Mouse (Mus musculus) forebrain, embryonic 16.5 days (tissue): ENCODE data around the gene Slc9a5. TPM values are rescaled to one million over a fixed set of nuclear protein-coding genes. Genes with fewer than 3 reads are reported as not detected.

ENCODE experiments used
- ATAC-seq: fragments of 200-750 bp; cut with Nextera tagmentation; 2 replicates; pipeline ENCODE4 v1.8.0; 2017; ENCODE audit warnings: mild to moderate bottlenecking, moderate library complexity
- H3K27ac ChIP-seq: fragments of 300-500 bp; sonication (generic); 2 replicates; pipeline ENCODE4 v1.5.1; 2014; ENCODE audit warnings: low read length, control low read depth
- H3K27me3 ChIP-seq: fragments of 300-500 bp; sonication (generic); replicated peaks from 2 replicates; pipeline ENCODE4 v1.6.1; 2014; ENCODE audit warnings: low read length; ENCODE audit not compliant: control insufficient read depth, insufficient read depth
- H3K36me3 ChIP-seq: fragments of 300-500 bp; sonication (generic); 2 replicates; pipeline ENCODE4 v1.6.1; 2014; ENCODE audit not compliant: control insufficient read depth, insufficient read depth
- H3K4me1 ChIP-seq: fragments of 300-500 bp; sonication (generic); replicated peaks from 2 replicates; pipeline ENCODE4 v1.6.1; 2014; ENCODE audit warnings: low read length; ENCODE audit not compliant: control insufficient read depth, insufficient read depth
- H3K4me2 ChIP-seq: fragments of 300-500 bp; sonication (generic); 2 replicates; pipeline ENCODE4 v1.6.1; 2014; ENCODE audit warnings: mild to moderate bottlenecking, low read length, control low read depth
- H3K4me3 ChIP-seq: fragments of 300-500 bp; sonication (generic); replicated peaks from 2 replicates; pipeline ENCODE4 v1.5.1; 2014; ENCODE audit warnings: mild to moderate bottlenecking, low read length, control low read depth
- H3K9ac ChIP-seq: fragments of 300-500 bp; sonication (generic); replicated peaks from 2 replicates; pipeline ENCODE4 v1.6.1; 2014; ENCODE audit warnings: low read depth, low read length, control low read depth
- H3K9me3 ChIP-seq: fragments of 300-500 bp; sonication (generic); 2 replicates; pipeline ENCODE4 v1.6.1; 2016; ENCODE audit warnings: low read length; ENCODE audit not compliant: control insufficient read depth
- WGBS: fragments of 180-500 bp; shearing (Covaris S2); extraction: QIAGEN DNeasy Blood & Tissue Kit; methylation state at CpG from one replicate; pipeline ENCODE4 v1.1.7; 2014; 5-methylcytosine and 5-hydroxymethylcytosine counted together
- polyA plus RNA-seq: library from polyadenylated mRNA; unstranded; fragments of >200 nt; fragmentation: Nextera tagmentation; extraction: Ambion mirVana; gene quantifications from 2 replicates; pipeline ENCODE4 v1.2.1, GENCODE M21; 2015

The Slc9a5 gene
- polyA plus RNA-seq, 1 experiment from 2014 or later: 10.3 TPM

- no peaks in the 10 kb centered on the region for H3K36me3 ChIP-seq
- peak overlapping the region; percentile 81 for H3K9ac ChIP-seq
- peak; percentile 26 for ATAC-seq
- peak overlapping the region; percentile 68 for H3K27ac ChIP-seq
- H3K9me3 ChIP-seq: no peaks in the 10 kb centered on the region
- peak overlapping the region; percentile 94 for H3K4me2 ChIP-seq
- 0% methylated on average over 45 of the region's 48 CpGs for WGBS
- peak overlapping the region; percentile 75 for H3K4me3 ChIP-seq
- H3K27me3 ChIP-seq: no peaks in the 10 kb centered on the region
- H3K4me1 ChIP-seq: peaks cover 32% of the 10 kb centered on the region
Measured at GRCm38 (mm10) chr8:105349096-105349771, 591 bp downstream of the Slc9a5 start.

- Histone ChIP-seq H3K9me3 (no peaks in the 10 kb centered on the region), H3K27ac (no peak overlapping the region), H3K36me3 (no peaks in the 10 kb centered on the region), H3K4me2 (peak overlapping the region; percentile 94), H3K4me3 (peak overlapping the region; percentile 75), H3K9ac (no peak overlapping the region; the same call in 1 of the 2 replicates), H3K4me1 (peaks cover 32% of the 10 kb centered on the region), H3K27me3 (no peaks in the 10 kb centered on the region)
- WGBS: 29% methylated on average over 7 of the region's 7 CpGs
- ATAC-seq: no peak
Measured at GRCm38 (mm10) chr8:105350186-105350585, 1.5 kb downstream of the Slc9a5 start.

- H3K4me1 ChIP-seq: peaks cover 15% of the 10 kb centered on the region
- no peak for ATAC-seq
- no peaks in the 10 kb centered on the region for H3K27me3 ChIP-seq
- no peak overlapping the region for H3K4me3 ChIP-seq
- H3K36me3 ChIP-seq: peaks cover 4% of the 10 kb centered on the region; the same call in 1 of the 2 replicates
- H3K9ac ChIP-seq: no peak overlapping the region
- 75% methylated on average over 8 of the region's 8 CpGs for WGBS
- H3K4me2 ChIP-seq: no peak overlapping the region
- no peaks in the 10 kb centered on the region for H3K9me3 ChIP-seq
- no peak overlapping the region for H3K27ac ChIP-seq
Measured at GRCm38 (mm10) chr8:105353583-105354135, 5.0 kb downstream of the Slc9a5 start.

- no peak overlapping the region for H3K27ac ChIP-seq
- no peak overlapping the region for H3K9ac ChIP-seq
- peaks cover 4% of the 10 kb centered on the region; the same call in 1 of the 2 replicates for H3K36me3 ChIP-seq
- H3K4me1 ChIP-seq: peaks cover 14% of the 10 kb centered on the region
- ATAC-seq: no peak
- H3K27me3 ChIP-seq: no peaks in the 10 kb centered on the region
- WGBS: 92% methylated on average over 4 of the region's 4 CpGs
- H3K4me2 ChIP-seq: no peak overlapping the region
- no peaks in the 10 kb centered on the region for H3K9me3 ChIP-seq
- H3K4me3 ChIP-seq: no peak overlapping the region
Measured at GRCm38 (mm10) chr8:105354549-105354948, 5.9 kb downstream of the Slc9a5 start.

GRCm38 (mm10) chr8:105355179-105356024, 6.8 kb downstream of the Slc9a5 start:
- WGBS: 78% methylated on average over 26 of the region's 26 CpGs
- no peak for ATAC-seq
- H3K9ac ChIP-seq: no peak overlapping the region
- peaks cover 5% of the 10 kb centered on the region for H3K4me1 ChIP-seq
- H3K4me3 ChIP-seq: no peak overlapping the region
- H3K9me3 ChIP-seq: no peaks in the 10 kb centered on the region
- no peak overlapping the region for H3K4me2 ChIP-seq
- H3K36me3 ChIP-seq: peaks cover 4% of the 10 kb centered on the region; the same call in 1 of the 2 replicates
- no peaks in the 10 kb centered on the region for H3K27me3 ChIP-seq
- H3K27ac ChIP-seq: no peak overlapping the region

- 87% methylated on average over 14 of the region's 14 CpGs for WGBS
- Histone ChIP-seq H3K4me2 (no peak overlapping the region), H3K9me3 (no peaks in the 10 kb centered on the region), H3K4me3 (no peak overlapping the region), H3K9ac (no peak overlapping the region), H3K36me3 (peaks cover 4% of the 10 kb centered on the region; the same call in 1 of the 2 replicates), H3K4me1 (no peaks in the 10 kb centered on the region), H3K27me3 (no peaks in the 10 kb centered on the region), H3K27ac (no peak overlapping the region)
- no peak for ATAC-seq
Measured at GRCm38 (mm10) chr8:105356681-105357080, 8.0 kb downstream of the Slc9a5 start.

GRCm38 (mm10) chr8:105359208-105359607, 10.6 kb downstream of the Slc9a5 start:
- Histone ChIP-seq H3K27me3 (no peaks in the 10 kb centered on the region), H3K9me3 (no peaks in the 10 kb centered on the region), H3K4me2 (no peak overlapping the region), H3K4me3 (no peak overlapping the region), H3K4me1 (no peaks in the 10 kb centered on the region), H3K9ac (no peak overlapping the region), H3K27ac (no peak overlapping the region), H3K36me3 (peaks cover 4% of the 10 kb centered on the region; the same call in 1 of the 2 replicates)
- WGBS: 82% methylated on average over 15 of the region's 15 CpGs
- ATAC-seq: no peak

- H3K27me3 ChIP-seq: no peaks in the 10 kb centered on the region
- H3K9me3 ChIP-seq: no peaks in the 10 kb centered on the region
- no peak overlapping the region for H3K4me3 ChIP-seq
- no peaks in the 10 kb centered on the region for H3K4me1 ChIP-seq
- ATAC-seq: peak; percentile 26; the same call in 1 of the 2 replicates
- 48% methylated on average over 4 of the region's 4 CpGs for WGBS
- no peak overlapping the region for H3K9ac ChIP-seq
- H3K36me3 ChIP-seq: peaks cover 8% of the 10 kb centered on the region
- H3K4me2 ChIP-seq: no peak overlapping the region
- H3K27ac ChIP-seq: no peak overlapping the region
Measured at GRCm38 (mm10) chr8:105359646-105360045, 11.0 kb downstream of the Slc9a5 start.
